Mouse (Mus musculus): ENCODE results near the gene Lrrc1. TPM values are rescaled to one million over a fixed set of nuclear protein-coding genes. Genes with fewer than 3 reads are reported as not detected.
A peak's percentile ranks its signal among the peaks of the same experiment; 100 is the strongest.

The Lrrc1 gene
- polyA plus RNA-seq, 1 experiment from 2014 or later: 5.2 TPM

GRCm38 (mm10) chr9:77516782-77517364 is 27.8 kb downstream of the Lrrc1 start:
- H3K9ac ChIP-seq: no peak overlapping the region
- no peak overlapping the region for H3K27ac ChIP-seq
- no peaks in the 10 kb centered on the region for H3K4me1 ChIP-seq
- H3K36me3 ChIP-seq (replicated peaks): no peaks in the 10 kb centered on the region
- H3K27me3 ChIP-seq (replicated peaks): no peaks in the 10 kb centered on the region
- no peak overlapping the region for H3K4me2 ChIP-seq
- no peak for ATAC-seq (replicated peaks)
- no peaks in the 10 kb centered on the region for H3K9me3 ChIP-seq
- H3K4me3 ChIP-seq: no peak overlapping the region
- 92% methylated on average over 7 of the region's 7 CpGs for WGBS

- Histone ChIP-seq H3K36me3 (replicated peaks) (no peaks in the 10 kb centered on the region), H3K27ac (no peak overlapping the region), H3K9ac (no peak overlapping the region), H3K4me1 (no peaks in the 10 kb centered on the region), H3K27me3 (replicated peaks) (no peaks in the 10 kb centered on the region), H3K9me3 (no peaks in the 10 kb centered on the region), H3K4me2 (no peak overlapping the region), H3K4me3 (no peak overlapping the region)
- ATAC-seq (replicated peaks): no peak
- 62% methylated on average over 3 of the region's 3 CpGs for WGBS
These were observed 30.8 kb downstream of the Lrrc1 start for GRCm38 (mm10) chr9:77513892-77514291.

- Histone ChIP-seq H3K4me3 (no peak overlapping the region), H3K4me1 (no peaks in the 10 kb centered on the region), H3K36me3 (replicated peaks) (no peaks in the 10 kb centered on the region), H3K27me3 (replicated peaks) (no peaks in the 10 kb centered on the region), H3K4me2 (no peak overlapping the region), H3K27ac (no peak overlapping the region), H3K9me3 (no peaks in the 10 kb centered on the region), H3K9ac (no peak overlapping the region)
- 51% methylated on average over 6 of the region's 6 CpGs for WGBS
- peak; percentile 31; the same call in 1 of the 2 replicates for ATAC-seq (replicated peaks)
These were observed 32.5 kb downstream of the Lrrc1 start for GRCm38 (mm10) chr9:77512220-77512619.

DNA sequence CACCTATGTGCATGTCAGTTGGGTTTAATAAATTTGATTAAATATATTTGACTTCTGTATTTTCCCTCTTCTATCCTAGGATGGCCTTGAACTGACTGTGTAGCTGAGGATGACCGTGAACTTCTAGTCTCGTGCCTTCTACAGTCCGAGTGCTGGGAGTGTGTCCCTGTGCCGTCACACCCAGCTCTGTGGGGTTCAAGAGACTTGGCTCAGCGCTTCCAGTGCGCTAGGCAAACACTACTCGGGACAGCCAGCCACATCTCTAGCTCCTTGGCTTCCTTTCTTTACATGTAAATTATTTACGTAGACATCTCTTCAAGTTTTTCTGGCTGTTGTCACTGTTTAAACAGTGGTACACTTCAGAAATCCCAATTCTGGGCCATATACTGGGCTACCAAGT is 34.1 kb downstream of the Lrrc1 start:
- Histone ChIP-seq H3K27ac (no peak overlapping the region), H3K9me3 (no peaks in the 10 kb centered on the region), H3K9ac (no peak overlapping the region), H3K4me1 (no peaks in the 10 kb centered on the region), H3K36me3 (replicated peaks) (no peaks in the 10 kb centered on the region), H3K4me2 (no peak overlapping the region), H3K27me3 (replicated peaks) (no peaks in the 10 kb centered on the region), H3K4me3 (no peak overlapping the region)
- WGBS: 84% methylated on average over 8 of the region's 8 CpGs
- no peak for ATAC-seq (replicated peaks)

DNA sequence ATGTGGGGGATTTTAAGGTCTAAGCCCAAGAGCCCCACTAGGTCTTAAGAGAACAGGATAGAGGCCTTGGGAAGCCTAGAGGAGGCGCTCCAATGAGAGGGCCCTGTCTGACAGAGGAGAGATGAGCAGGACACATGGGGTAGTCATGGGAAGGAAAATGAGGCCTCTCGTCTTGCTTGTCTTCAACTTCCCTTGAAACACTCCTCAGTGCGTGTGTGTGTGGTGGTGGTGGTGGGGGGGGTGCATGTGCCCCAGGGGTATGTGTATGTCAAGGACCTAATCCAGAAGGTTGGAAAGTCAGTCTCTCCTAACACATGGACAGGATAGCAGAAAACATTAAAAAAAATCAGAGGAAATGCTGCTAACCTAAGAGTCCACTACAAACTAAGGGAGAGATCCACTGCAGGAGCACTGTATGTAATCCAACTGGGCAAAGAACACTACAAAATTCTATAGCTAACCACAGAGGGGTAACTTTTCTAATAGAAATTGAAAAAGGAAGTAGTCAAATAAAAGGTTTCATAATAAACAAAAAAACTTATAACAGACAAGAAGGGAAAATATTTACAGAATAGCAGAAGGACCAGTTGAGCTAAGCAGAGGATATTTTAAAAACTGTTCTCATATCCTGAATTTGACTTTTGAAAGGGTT is 36.8 kb downstream of the Lrrc1 start:
- Histone ChIP-seq H3K27me3 (replicated peaks) (no peaks in the 10 kb centered on the region), H3K9me3 (no peaks in the 10 kb centered on the region), H3K9ac (no peak overlapping the region), H3K27ac (no peak overlapping the region), H3K4me1 (peaks cover 5% of the 10 kb centered on the region), H3K4me2 (no peak overlapping the region), H3K36me3 (replicated peaks) (no peaks in the 10 kb centered on the region), H3K4me3 (no peak overlapping the region)
- no peak for ATAC-seq (replicated peaks)
- WGBS: 94% methylated on average over 3 of the region's 3 CpGs

- no peak overlapping the region; the same call in 1 of the 2 replicates for H3K27ac ChIP-seq
- peak overlapping the region; percentile 10; the same call in 1 of the 2 replicates for H3K4me2 ChIP-seq
- peak; percentile 78 for ATAC-seq (replicated peaks)
- 0 out of 2 replicates have a peak, but pooled peaks cover 5% of the 10 kb centered on the region for H3K27me3 ChIP-seq (replicated peaks)
- peaks cover 14% of the 10 kb centered on the region for H3K4me1 ChIP-seq
- H3K9me3 ChIP-seq: no peaks in the 10 kb centered on the region
- H3K9ac ChIP-seq: no peak overlapping the region
- no peak overlapping the region for H3K4me3 ChIP-seq
- no peaks in the 10 kb centered on the region for H3K36me3 ChIP-seq (replicated peaks)
- 10% methylated on average over 14 of the region's 14 CpGs for WGBS
These were observed 41.9 kb downstream of the Lrrc1 start for GRCm38 (mm10) chr9:77502548-77503438.

- no peak overlapping the region for H3K4me3 ChIP-seq
- ATAC-seq (replicated peaks): peak; percentile 59; the same call in 1 of the 2 replicates
- 0 out of 2 replicates have a peak, but pooled peaks cover 5% of the 10 kb centered on the region for H3K27me3 ChIP-seq (replicated peaks)
- H3K27ac ChIP-seq: no peak overlapping the region
- no peak overlapping the region for H3K9ac ChIP-seq
- WGBS: 25% methylated on average over 6 of the region's 6 CpGs
- H3K9me3 ChIP-seq: no peaks in the 10 kb centered on the region
- no peaks in the 10 kb centered on the region for H3K36me3 ChIP-seq (replicated peaks)
- no peak overlapping the region; the same call in 1 of the 2 replicates for H3K4me2 ChIP-seq
- H3K4me1 ChIP-seq: peaks cover 17% of the 10 kb centered on the region
These were observed 42.5 kb downstream of the Lrrc1 start for GRCm38 (mm10) chr9:77502171-77502547.

DNA sequence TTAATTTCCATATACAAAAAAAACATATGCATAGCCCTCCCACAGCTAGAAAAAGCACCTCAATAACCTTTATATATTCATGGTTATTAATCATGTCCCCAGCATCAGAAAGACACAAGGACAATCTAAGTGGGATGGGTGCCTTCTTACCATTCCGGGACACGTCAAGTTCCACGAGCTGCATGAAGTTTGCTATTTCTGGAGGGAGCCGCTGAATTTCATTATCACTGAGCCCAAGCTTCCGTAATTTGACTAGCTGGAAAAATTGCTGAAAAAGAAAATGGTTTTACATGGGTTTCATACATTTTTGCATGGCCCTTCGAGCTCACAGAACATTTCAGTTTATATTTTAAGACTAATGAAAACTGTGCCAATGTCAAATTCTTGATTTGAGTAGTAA is 45.6 kb downstream of the Lrrc1 start:
- 80% methylated on average over 6 of the region's 6 CpGs for WGBS
- H3K4me3 ChIP-seq: no peak overlapping the region
- no peak overlapping the region for H3K9ac ChIP-seq
- H3K9me3 ChIP-seq: no peaks in the 10 kb centered on the region
- 0 out of 2 replicates have a peak, but pooled peaks cover 9% of the 10 kb centered on the region for H3K27me3 ChIP-seq (replicated peaks)
- H3K4me1 ChIP-seq: peaks cover 32% of the 10 kb centered on the region
- H3K4me2 ChIP-seq: no peak overlapping the region
- no peak for ATAC-seq (replicated peaks)
- H3K27ac ChIP-seq: no peak overlapping the region
- no peaks in the 10 kb centered on the region for H3K36me3 ChIP-seq (replicated peaks)

DNA sequence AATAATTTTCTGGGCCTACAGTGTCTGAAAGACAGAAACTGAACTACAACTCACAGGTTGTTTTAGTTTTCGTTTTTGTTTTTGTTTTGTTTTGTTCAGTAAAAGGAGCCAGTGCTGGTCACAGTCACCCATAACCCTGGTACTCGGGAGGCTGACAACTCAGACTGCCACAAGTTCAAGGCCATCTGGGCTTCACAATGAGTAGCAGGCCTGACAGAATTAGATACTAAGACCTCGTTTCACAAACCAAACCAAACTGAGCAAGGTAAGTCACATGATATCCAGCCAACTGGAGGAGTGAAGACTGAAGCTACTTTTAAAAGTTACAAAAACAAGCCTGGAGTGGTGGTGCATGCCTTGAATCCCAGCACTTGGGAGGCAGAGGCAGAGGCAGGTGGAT is 46.3 kb downstream of the Lrrc1 start:
- peaks cover 32% of the 10 kb centered on the region for H3K4me1 ChIP-seq
- H3K27me3 ChIP-seq (replicated peaks): 0 out of 2 replicates have a peak, but pooled peaks cover 9% of the 10 kb centered on the region
- no peaks in the 10 kb centered on the region for H3K9me3 ChIP-seq
- H3K27ac ChIP-seq: no peak overlapping the region
- H3K36me3 ChIP-seq (replicated peaks): no peaks in the 10 kb centered on the region
- no peak overlapping the region for H3K4me2 ChIP-seq
- H3K9ac ChIP-seq: no peak overlapping the region
- no peak for ATAC-seq (replicated peaks)
- H3K4me3 ChIP-seq: no peak overlapping the region
- 75% methylated on average over 3 of the region's 3 CpGs for WGBS

GRCm38 (mm10) chr9:77497173-77497572 is 47.5 kb downstream of the Lrrc1 start:
- 43% methylated on average over 6 of the region's 6 CpGs for WGBS
- Histone ChIP-seq H3K27me3 (replicated peaks) (0 out of 2 replicates have a peak, but pooled peaks cover 9% of the 10 kb centered on the region), H3K4me3 (no peak overlapping the region), H3K4me2 (no peak overlapping the region), H3K36me3 (replicated peaks) (no peaks in the 10 kb centered on the region), H3K27ac (peak overlapping the region; percentile 49; the same call in 1 of the 2 replicates), H3K9me3 (no peaks in the 10 kb centered on the region), H3K9ac (no peak overlapping the region), H3K4me1 (peaks cover 21% of the 10 kb centered on the region)
- peak; percentile 29; the same call in 1 of the 2 replicates for ATAC-seq (replicated peaks)

DNA sequence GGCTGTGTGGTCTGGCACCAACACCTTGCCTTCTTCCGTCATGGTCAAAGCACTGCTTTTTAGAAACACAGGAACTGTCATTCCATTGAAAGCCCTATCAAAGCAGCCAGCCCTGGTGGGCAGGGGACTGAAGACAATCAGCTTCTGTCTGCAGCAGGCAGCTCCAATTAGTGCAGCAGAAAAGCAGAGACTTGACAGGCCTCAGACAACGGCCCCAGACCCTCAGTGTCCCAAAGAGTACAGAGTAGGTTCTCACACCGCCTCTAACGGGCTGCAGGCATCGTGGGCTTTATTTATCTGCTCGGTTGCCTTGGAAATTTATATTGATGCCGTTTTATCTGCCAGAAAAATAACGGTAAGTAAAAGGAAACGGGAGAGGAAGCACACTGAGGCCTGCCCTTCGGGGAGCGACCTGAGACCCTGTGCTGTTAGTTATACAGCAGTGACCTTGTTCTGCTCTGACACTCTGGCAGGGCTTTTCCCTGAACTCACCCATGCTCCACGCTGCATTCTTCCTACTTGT is 48.1 kb downstream of the Lrrc1 start:
- H3K4me3 ChIP-seq: no peak overlapping the region
- H3K4me2 ChIP-seq: no peak overlapping the region
- H3K9ac ChIP-seq: no peak overlapping the region
- no peaks in the 10 kb centered on the region for H3K36me3 ChIP-seq (replicated peaks)
- H3K27me3 ChIP-seq (replicated peaks): 0 out of 2 replicates have a peak, but pooled peaks cover 9% of the 10 kb centered on the region
- no peaks in the 10 kb centered on the region for H3K9me3 ChIP-seq
- 13% methylated on average over 12 of the region's 12 CpGs for WGBS
- peaks cover 17% of the 10 kb centered on the region for H3K4me1 ChIP-seq
- peak; percentile 85 for ATAC-seq (replicated peaks)
- H3K27ac ChIP-seq: peak overlapping the region; percentile 49; the same call in 1 of the 2 replicates

DNA sequence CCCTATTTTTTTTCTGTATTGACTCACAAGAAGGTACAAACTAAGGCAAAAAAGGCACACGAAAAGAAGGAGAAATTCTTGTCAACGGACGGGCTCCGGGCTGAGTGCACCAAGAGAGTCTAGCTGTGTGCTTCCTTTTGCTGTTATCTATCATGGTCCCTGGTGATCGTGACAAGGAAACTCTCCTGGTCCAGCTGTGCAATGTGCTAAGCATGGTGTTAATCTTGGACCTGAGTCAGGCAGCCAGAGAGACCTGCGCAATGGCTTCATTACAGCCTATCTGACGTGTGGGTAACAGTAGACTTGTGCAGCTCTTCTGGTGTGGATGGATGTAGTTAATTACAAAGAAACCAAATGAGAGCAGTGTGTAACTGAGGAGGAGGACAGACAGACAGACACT is 50.4 kb downstream of the Lrrc1 start:
- no peak for ATAC-seq (replicated peaks)
- no peaks in the 10 kb centered on the region for H3K9me3 ChIP-seq
- H3K4me3 ChIP-seq: no peak overlapping the region
- no peak overlapping the region for H3K4me2 ChIP-seq
- no peaks in the 10 kb centered on the region for H3K36me3 ChIP-seq (replicated peaks)
- H3K27me3 ChIP-seq (replicated peaks): 0 out of 2 replicates have a peak, but pooled peaks cover 7% of the 10 kb centered on the region
- H3K9ac ChIP-seq: no peak overlapping the region
- H3K4me1 ChIP-seq: peaks cover 17% of the 10 kb centered on the region
- no peak overlapping the region for H3K27ac ChIP-seq
- WGBS: 94% methylated on average over 7 of the region's 7 CpGs

Measured in midbrain, embryonic 15.5 days (tissue).